Mouse (Mus musculus): ENCODE measurements around the gene Gm136.

The Gm136 gene

DNA sequence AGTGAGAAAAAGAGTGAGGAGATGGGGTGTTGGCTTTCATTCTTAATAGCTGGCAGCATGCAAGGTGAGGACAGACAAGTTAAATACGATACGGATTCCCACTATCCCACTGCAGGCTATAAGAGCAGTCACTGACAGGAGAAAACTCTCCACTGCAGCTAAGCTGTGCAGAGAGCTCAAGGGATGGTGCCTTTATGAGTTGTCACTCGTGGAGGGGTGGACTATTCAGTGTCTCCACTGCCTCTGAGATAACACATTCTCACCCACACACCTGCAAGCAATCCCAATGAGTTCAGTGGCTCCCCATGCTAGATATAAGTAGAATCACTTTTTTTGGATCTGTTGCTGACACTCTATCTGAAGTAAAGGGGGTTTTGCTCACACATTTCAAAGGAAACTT is 47.9 kb downstream of the Gm136 start:
- DNase-seq (ENCODE audit: low spot score) = no peak

DNA sequence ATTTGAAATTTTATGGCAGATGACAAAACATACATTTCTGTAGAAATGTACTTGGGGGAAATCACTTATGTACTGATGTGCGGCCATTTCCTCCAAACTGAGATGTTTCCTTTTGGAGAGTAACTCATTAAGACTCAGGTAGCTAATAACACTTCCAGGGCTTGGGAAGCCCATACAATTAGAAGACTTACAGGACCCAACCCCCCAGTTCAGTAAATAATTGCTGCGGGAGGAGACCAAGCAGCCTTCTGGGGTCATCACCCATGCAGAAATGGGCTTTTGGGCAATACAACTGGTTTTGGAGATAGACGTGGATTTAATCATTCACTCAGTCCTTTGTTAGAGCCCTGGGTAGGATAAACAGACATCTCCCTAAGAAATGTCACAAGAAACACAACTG is 48.8 kb downstream of the Gm136 start:
- no peak for DNase-seq (ENCODE audit: low spot score)

DNA sequence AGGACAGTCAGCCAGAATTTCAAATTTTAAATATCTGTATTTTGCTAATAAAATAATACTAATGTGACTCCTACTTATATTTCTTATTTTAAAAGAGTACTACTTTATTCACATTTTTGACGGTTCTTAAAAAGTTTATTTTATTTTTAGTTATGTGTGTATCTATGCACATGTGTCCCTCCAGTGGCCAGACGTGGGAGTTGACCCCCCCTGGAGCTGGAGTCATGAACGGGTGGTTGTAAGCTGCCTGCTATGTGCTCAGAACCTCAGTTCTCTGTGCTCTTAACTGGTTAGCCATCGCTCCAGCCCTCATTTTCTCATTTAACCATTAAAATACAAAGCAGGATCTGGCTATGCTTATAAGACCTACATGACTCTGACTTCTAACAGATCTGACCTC is 53.0 kb downstream of the Gm136 start:
- DNase-seq (ENCODE audit: low spot score) = no peak

DNA sequence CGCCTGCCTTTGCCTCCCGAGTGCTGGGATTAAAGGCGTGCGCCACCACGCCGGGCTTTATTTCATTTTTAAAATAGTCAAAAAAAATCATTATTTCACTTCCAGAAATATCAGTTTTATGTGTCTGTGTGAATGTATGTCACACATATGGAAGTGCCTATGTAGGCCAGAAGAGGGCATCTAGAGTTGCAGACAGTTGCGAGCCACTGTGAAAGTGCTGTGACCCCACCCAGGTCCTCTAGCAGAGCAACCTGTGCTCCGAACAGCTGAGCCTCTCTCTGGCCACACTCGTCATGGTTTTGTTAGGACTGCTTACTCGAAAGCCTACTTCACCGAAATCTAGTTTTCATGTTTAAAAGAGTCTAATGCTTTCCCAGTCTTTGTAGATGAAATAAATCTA is 53.8 kb downstream of the Gm136 start:
- no peak for DNase-seq (ENCODE audit: low spot score)

DNA sequence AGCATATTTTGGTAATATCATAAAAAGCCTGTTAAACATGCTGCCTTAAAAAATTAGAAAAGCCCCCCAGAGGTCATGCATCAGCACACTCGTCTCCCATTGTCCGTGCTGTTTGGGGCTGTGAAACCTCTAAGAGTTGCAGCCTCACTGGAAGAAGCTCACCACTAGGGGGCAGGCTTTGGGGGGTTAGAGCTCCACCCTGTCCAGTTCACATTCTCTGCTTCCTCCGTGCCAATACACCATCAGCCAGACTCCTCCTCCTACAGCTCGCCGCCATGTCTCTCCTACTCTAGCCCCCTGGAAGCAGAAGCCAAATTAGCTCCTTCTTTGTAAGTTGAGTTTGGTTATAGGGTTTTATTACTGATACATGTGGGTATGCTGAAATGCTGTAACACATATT is 54.5 kb downstream of the Gm136 start:
- DNase-seq (ENCODE audit: low spot score) = peak; percentile 46
